Mouse (Mus musculus): Measurements from ENCODE around the gene Afm. TPM values are rescaled to one million over a fixed set of nuclear protein-coding genes. Genes with fewer than 3 reads are reported as not detected.

The Afm gene
- polyA plus RNA-seq (2015; fragmentation: Nextera tagmentation; extraction: Ambion mirVana), result not detected in 2 replicates

DNA sequence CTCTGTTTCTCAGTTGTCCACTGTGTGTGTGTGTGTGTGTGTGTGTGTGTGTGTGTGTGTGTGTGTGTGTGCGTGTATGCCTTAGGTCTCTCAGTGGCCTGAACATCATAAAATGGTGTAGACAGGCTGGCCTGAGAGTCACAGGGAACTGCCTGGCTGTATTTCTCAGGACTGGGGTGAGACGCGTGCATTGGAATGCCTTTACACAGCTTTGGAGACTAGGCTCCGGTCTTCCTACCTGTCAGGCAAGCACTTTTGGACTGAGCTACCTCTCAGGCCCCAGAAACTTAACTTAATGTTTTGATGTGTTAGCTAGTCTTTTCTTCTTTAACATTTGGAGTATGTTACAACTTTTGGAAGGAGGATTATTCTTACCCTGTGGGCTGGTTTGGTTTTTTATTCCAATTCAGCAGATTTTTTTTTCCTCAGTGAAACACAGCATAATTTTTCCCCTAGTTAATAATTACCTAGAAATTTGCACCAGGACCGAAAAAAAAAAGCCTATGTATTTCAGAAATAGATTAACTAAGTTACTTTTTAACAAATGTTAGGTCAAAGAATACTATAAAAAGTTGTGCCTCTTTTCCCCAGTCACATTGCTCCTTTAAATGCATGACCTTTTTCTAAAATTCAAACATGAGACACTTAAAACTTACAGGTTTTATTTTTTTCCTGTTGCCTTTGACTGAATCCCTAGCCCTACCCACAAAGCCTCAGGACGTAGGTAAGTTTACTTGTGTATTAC, at the start of gene Afm:
Gene Afm (plus strand): TSS at position 577 of the 745 bp plus-strand sequence.
- no peaks in the 10 kb centered on the region for H3K9me3 ChIP-seq (replicated peaks)
- H3K27me3 ChIP-seq, result no peaks in the 10 kb centered on the region
- H3K4me3 ChIP-seq (replicated peaks), result no peak within 1 kb of the TSS
- H3K9ac ChIP-seq, result no peak within 1 kb of the TSS
- H3K27ac ChIP-seq (replicated peaks), result no peak within 1 kb of the TSS
- ATAC-seq (ENCODE audit: insufficient number of reproducible peaks, low FRiP score, low TSS enrichment, low read depth), result no peak
- no peak within 1 kb of the TSS for H3K4me2 ChIP-seq (replicated peaks)
- H3K36me3 ChIP-seq, result no peaks in the 10 kb centered on the region
- 71% methylated on average over 6 of the region's 6 CpGs for WGBS
- H3K4me1 ChIP-seq, result no peaks in the 10 kb centered on the region

DNA sequence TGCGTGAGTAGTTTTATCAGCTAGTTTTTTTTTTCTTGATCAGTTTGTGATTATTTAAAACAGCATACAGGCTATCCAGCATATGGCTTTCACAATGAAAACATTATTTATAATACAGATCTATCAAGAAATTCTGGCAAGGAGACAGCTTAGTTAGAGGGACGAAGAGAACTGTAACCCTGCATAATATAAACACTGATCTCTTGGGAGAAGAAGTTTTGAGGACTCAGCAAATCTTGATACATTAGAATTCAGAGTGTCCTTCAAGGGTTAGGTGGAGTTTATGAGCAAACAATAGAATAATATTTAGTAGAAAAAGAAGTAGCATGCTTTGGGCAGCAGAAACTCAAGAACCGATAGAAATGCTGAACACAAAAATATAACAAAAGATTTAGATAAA, 47.9 kb upstream of the Afm start:
- no peak overlapping the region for H3K27ac ChIP-seq (replicated peaks)
- no peak overlapping the region for H3K4me3 ChIP-seq (replicated peaks)
- no peaks in the 10 kb centered on the region for H3K9me3 ChIP-seq (replicated peaks)
- no peaks in the 10 kb centered on the region for H3K36me3 ChIP-seq
- H3K4me1 ChIP-seq, result no peaks in the 10 kb centered on the region
- H3K9ac ChIP-seq, result no peak overlapping the region
- 87% methylated on average over 3 of the region's 3 CpGs for WGBS
- ATAC-seq (ENCODE audit: insufficient number of reproducible peaks, low FRiP score, low TSS enrichment, low read depth), result no peak
- H3K4me2 ChIP-seq (replicated peaks), result no peak overlapping the region
- no peaks in the 10 kb centered on the region for H3K27me3 ChIP-seq

DNA sequence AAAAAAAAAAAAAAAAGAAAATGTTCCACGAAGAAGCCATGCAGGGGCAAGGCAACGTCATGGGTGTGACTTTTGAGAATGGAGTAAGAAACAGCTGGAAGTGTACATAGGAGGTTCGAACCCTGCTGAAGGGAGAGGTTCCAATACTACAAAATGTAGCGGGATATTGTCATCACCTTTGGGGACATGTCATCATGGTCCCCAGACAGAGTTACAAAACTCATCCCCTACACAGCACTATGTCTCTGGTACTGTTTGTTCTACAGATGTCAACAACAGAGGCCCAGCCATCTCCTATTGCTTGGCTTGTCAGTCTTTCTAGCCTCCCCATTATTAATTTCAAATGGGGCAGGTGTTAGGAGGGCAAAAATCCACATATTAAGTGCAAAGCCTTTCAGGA, 44.8 kb upstream of the Afm start:
- Histone ChIP-seq H3K27me3 (no peaks in the 10 kb centered on the region), H3K36me3 (no peaks in the 10 kb centered on the region), H3K4me2 (replicated peaks) (no peak overlapping the region), H3K9me3 (replicated peaks) (no peaks in the 10 kb centered on the region), H3K4me3 (replicated peaks) (no peak overlapping the region), H3K27ac (replicated peaks) (no peak overlapping the region), H3K9ac (no peak overlapping the region), H3K4me1 (no peaks in the 10 kb centered on the region)
- WGBS, result 84% methylated on average over 4 of the region's 4 CpGs
- no peak for ATAC-seq (ENCODE audit: insufficient number of reproducible peaks, low FRiP score, low TSS enrichment, low read depth)

DNA sequence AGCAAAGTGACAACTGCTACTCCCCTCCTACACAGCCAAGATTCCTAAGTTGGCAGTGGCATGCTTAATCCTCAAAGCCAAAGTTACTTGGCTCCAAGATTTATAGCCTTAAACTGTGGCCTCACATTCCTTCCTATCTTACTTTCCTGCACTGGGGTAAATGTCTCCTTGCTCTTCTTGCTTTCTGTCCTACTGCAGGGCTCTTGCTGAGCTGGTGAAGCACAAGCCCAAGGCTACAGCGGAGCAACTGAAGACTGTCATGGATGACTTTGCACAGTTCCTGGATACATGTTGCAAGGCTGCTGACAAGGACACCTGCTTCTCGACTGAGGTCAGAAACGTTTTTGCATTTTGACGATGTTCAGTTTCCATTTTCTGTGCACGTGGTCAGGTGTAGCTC, 44.4 kb upstream of the Afm start:
- WGBS, result 81% methylated on average over 5 of the region's 5 CpGs
- Histone ChIP-seq H3K4me3 (replicated peaks) (no peak overlapping the region), H3K4me2 (replicated peaks) (no peak overlapping the region), H3K9ac (no peak overlapping the region), H3K27ac (replicated peaks) (no peak overlapping the region), H3K27me3 (no peaks in the 10 kb centered on the region), H3K36me3 (no peaks in the 10 kb centered on the region), H3K4me1 (no peaks in the 10 kb centered on the region), H3K9me3 (replicated peaks) (no peaks in the 10 kb centered on the region)
- no peak for ATAC-seq (ENCODE audit: insufficient number of reproducible peaks, low FRiP score, low TSS enrichment, low read depth)

DNA sequence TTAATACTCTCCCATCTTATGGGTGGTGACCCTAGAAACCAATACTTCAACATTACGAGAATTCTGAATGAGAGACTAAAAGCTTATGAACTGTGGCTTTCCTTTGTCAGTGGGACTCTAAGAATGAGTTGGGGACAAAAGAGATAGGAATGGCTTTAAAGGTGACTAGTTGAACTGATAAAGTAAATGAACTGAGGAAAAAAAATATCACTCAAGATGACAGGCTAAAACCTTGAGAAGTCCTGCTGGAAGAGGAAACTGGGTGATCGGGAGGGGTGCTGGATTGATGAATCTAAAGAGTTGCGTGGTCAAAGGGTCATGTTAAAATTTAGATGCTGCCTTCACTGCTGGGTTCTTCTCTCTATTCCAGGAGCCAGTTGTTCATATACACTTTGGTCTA, 42.0 kb upstream of the Afm start:
- Histone ChIP-seq H3K9ac (no peak overlapping the region), H3K4me3 (replicated peaks) (no peak overlapping the region), H3K4me2 (replicated peaks) (no peak overlapping the region), H3K4me1 (no peaks in the 10 kb centered on the region), H3K9me3 (replicated peaks) (no peaks in the 10 kb centered on the region), H3K27me3 (no peaks in the 10 kb centered on the region), H3K36me3 (no peaks in the 10 kb centered on the region), H3K27ac (replicated peaks) (no peak overlapping the region)
- ATAC-seq (ENCODE audit: insufficient number of reproducible peaks, low FRiP score, low TSS enrichment, low read depth), result no peak
- WGBS, result 91% methylated on average over 3 of the region's 3 CpGs

DNA sequence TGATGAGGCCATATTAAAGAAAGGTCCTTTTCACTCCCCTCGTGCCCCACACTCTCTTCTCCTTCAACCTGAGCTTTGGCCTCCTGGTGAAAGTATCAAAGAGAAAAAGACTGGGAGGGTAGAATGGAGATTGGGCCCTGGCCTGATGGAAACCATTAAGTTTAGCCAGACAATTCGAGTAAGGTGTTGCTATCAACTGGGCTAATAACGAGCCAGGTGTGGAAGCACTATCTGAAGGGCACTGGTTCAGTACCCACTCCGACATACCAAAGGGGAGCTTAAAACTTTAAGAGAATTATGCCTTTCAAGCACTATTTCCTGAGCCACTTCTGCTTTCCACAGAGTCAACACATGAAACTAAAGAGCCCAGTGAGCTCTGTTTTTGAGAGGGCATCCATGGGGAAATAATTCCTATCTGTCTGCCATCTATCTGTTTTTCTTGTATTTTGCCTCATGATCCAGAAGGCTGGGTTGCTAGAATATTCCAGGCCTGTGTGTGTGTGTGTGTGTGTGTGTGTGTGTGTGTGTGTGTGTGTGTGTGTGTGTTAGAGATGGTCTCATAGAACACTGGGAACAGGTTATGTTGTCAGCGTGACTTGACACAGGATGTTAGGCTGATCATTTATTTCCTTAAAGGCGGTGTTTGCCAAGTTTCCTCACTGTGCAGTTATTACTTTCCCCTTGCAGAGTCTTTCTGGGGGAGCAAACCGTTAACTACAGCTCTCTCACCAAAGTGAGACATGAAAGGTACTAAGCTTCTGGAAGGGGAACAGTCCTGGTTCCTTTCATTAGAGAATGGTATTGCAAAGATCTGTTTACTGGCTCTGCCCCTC, 41.2 kb upstream of the Afm start:
- no peak overlapping the region for H3K4me3 ChIP-seq (replicated peaks)
- no peak overlapping the region for H3K9ac ChIP-seq
- H3K27me3 ChIP-seq, result no peaks in the 10 kb centered on the region
- WGBS, result 74% methylated on average over 7 of the region's 7 CpGs
- H3K4me1 ChIP-seq, result no peaks in the 10 kb centered on the region
- no peaks in the 10 kb centered on the region for H3K9me3 ChIP-seq (replicated peaks)
- no peak overlapping the region for H3K27ac ChIP-seq (replicated peaks)
- ATAC-seq (ENCODE audit: insufficient number of reproducible peaks, low FRiP score, low TSS enrichment, low read depth), result no peak
- no peaks in the 10 kb centered on the region for H3K36me3 ChIP-seq
- H3K4me2 ChIP-seq (replicated peaks), result no peak overlapping the region

DNA sequence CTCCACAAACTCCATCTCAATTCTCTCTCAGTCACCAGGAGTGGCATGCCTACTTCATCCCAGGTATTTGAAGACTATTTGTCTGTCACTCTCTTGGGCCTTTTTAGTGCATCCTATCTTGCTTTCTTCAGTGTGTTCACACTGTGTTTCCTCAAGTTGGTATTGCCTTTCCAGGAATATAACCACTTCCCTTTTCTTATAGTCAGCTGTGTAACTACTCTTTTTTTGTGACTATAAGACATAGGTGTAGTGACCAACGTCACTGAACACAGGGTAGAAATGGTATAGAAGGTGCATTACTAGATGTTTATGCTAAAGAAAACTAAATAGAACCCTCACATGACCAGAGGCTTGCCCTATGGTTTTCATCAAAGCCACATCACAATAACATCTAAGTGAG, 39.8 kb upstream of the Afm start:
- H3K36me3 ChIP-seq, result no peaks in the 10 kb centered on the region
- no peaks in the 10 kb centered on the region for H3K27me3 ChIP-seq
- ATAC-seq (ENCODE audit: insufficient number of reproducible peaks, low FRiP score, low TSS enrichment, low read depth), result no peak
- H3K4me3 ChIP-seq (replicated peaks), result no peak overlapping the region
- H3K4me1 ChIP-seq, result no peaks in the 10 kb centered on the region
- WGBS, result 85% methylated on average over 1 of the region's 1 CpGs
- H3K9me3 ChIP-seq (replicated peaks), result no peaks in the 10 kb centered on the region
- no peak overlapping the region for H3K9ac ChIP-seq
- H3K4me2 ChIP-seq (replicated peaks), result no peak overlapping the region
- no peak overlapping the region for H3K27ac ChIP-seq (replicated peaks)

DNA sequence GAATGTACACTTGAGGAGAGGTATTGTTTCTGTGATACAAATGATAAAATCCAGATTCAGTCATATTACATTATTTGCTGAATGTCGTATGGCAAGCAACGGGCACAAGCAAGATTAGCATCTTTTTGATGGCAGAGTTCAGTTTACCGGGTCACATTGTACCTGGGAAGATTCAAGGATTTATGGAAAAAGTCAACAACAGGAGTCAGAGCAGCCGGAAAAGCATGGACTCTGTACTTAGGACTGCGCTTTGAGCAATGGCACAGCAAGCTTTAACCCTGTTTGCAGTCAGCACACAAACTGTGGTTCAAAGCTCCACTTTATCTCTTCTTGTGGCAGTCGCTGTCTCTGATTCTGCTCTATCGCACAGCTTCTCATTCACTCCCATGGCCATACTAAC, 33.1 kb upstream of the Afm start:
- no peak overlapping the region for H3K9ac ChIP-seq
- no peak overlapping the region for H3K27ac ChIP-seq (replicated peaks)
- WGBS, result 83% methylated on average over 7 of the region's 7 CpGs
- H3K9me3 ChIP-seq (replicated peaks), result no peaks in the 10 kb centered on the region
- no peak for ATAC-seq (ENCODE audit: insufficient number of reproducible peaks, low FRiP score, low TSS enrichment, low read depth)
- no peaks in the 10 kb centered on the region for H3K4me1 ChIP-seq
- no peak overlapping the region for H3K4me2 ChIP-seq (replicated peaks)
- no peaks in the 10 kb centered on the region for H3K36me3 ChIP-seq
- no peaks in the 10 kb centered on the region for H3K27me3 ChIP-seq
- no peak overlapping the region for H3K4me3 ChIP-seq (replicated peaks)

DNA sequence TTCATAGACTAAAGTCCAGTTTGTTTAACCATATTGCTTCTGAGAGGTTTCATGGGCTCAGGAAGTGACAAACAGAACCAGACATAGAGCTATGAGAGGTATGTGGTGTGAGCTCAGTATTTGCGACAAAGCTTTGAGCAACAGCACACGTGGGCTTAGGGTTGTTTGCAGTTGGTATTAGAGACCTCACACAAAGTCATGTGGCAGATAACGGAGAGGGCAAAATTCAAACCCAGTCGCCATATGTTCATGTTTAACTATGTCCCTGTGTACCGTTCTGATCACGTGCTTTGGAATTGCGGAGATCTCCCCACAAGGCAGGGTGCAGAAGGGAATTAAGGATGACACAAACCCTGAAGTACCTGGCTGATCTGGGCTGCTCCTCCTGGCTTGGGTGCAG, 30.4 kb upstream of the Afm start:
- Histone ChIP-seq H3K9ac (no peak overlapping the region), H3K36me3 (no peaks in the 10 kb centered on the region), H3K27ac (replicated peaks) (no peak overlapping the region), H3K4me2 (replicated peaks) (no peak overlapping the region), H3K9me3 (replicated peaks) (no peaks in the 10 kb centered on the region), H3K4me1 (no peaks in the 10 kb centered on the region), H3K4me3 (replicated peaks) (no peak overlapping the region), H3K27me3 (no peaks in the 10 kb centered on the region)
- WGBS, result 63% methylated on average over 7 of the region's 7 CpGs
- no peak for ATAC-seq (ENCODE audit: insufficient number of reproducible peaks, low FRiP score, low TSS enrichment, low read depth)

DNA sequence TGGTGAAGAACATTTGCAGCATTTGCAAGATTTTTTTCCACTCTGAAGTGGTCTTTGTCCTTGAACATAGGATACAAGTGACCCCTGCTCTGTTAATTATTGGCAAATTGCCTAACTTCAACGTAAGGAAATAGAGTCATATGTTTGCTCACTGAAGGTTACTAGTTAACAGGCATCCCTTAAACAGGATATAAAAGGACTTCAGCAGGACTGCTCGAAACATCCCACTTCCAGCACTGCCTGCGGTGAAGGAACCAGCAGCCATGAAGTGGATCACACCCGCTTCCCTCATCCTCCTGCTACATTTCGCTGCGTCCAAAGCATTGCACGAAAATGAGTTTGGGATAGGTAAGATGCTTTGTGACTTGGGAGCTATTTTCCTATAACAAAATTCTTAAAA, 28.2 kb upstream of the Afm start, which contains the start of gene Afp:
Gene Afp (plus strand): TSS at position 220 of the 400 bp plus-strand sequence.
- Histone ChIP-seq H3K9me3 (replicated peaks) (no peaks in the 10 kb centered on the region), H3K27me3 (no peaks in the 10 kb centered on the region), H3K4me1 (no peaks in the 10 kb centered on the region), H3K9ac (no peak within 1 kb of the TSS), H3K27ac (replicated peaks) (no peak within 1 kb of the TSS), H3K4me3 (replicated peaks) (no peak within 1 kb of the TSS), H3K36me3 (no peaks in the 10 kb centered on the region), H3K4me2 (replicated peaks) (no peak within 1 kb of the TSS)
- 81% methylated on average over 7 of the region's 7 CpGs for WGBS
- no peak for ATAC-seq (ENCODE audit: insufficient number of reproducible peaks, low FRiP score, low TSS enrichment, low read depth)

DNA sequence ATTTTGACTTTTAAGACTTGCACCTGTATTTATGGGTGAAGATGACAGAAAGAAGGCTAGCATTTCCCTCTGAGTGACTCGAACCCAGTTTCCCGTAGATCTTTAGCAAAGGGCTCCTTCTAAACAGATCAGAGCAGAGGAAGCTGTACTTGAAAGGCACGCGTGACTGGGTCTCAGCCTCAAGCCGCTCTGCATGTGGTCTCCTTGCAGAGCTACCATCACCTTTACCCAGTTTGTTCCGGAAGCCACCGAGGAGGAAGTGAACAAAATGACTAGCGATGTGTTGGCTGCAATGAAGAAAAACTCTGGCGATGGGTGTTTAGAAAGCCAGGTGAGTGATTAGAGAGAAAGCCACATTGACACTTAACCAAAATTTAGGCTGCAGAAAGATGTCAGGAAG, 26.3 kb upstream of the Afm start:
- ATAC-seq (ENCODE audit: insufficient number of reproducible peaks, low FRiP score, low TSS enrichment, low read depth), result no peak
- H3K4me2 ChIP-seq (replicated peaks), result no peak overlapping the region; the same call in 1 of the 2 replicates
- WGBS, result 66% methylated on average over 9 of the region's 9 CpGs

More for the DNA sequence above, 26.3 kb upstream of the Afm start:
- Histone ChIP-seq H3K36me3 (no peaks in the 10 kb centered on the region), H3K4me3 (replicated peaks) (0 out of 2 replicates have a peak overlapping the region, but pooled peaks have one; percentile 6), H3K9ac (no peak overlapping the region), H3K27me3 (no peaks in the 10 kb centered on the region), H3K9me3 (replicated peaks) (no peaks in the 10 kb centered on the region), H3K27ac (replicated peaks) (no peak overlapping the region), H3K4me1 (no peaks in the 10 kb centered on the region)

All from embryonic facial prominence, embryonic 15.5 days (tissue).